Mouse (Mus musculus) adipocyte (in vitro differentiated cells): ENCODE results near the gene Zfp260.

Experiments
- DNase-seq: peaks from one replicate; pipeline ENCODE4 v3.0.0-alpha.2; 2016; ENCODE audit warnings: low spot score

Gene Zfp260

GRCm38 (mm10) chr7:30122188-30122530, 27.6 kb downstream of the Zfp260 start:
- no peak for DNase-seq

DNA sequence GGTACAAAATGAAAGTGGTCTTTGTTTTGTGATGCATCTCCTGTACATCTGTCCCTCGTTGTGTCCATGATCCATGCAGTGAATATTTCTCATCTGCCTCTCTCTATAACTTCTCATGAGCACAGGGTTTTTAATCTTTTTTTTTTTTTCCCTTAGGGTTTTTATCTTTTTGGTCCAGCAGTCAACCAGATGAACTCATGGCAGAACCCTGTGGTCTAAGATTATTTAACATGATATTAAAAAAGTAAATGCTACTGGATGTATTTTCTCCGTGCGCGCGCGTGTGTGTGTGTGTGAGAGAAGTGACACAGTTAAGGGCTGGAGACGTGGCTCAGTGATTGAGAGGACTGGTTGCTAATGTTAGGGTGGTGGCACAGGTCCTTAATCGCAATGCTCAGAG, 35.3 kb downstream of the Zfp260 start:
- no peak for DNase-seq

DNA sequence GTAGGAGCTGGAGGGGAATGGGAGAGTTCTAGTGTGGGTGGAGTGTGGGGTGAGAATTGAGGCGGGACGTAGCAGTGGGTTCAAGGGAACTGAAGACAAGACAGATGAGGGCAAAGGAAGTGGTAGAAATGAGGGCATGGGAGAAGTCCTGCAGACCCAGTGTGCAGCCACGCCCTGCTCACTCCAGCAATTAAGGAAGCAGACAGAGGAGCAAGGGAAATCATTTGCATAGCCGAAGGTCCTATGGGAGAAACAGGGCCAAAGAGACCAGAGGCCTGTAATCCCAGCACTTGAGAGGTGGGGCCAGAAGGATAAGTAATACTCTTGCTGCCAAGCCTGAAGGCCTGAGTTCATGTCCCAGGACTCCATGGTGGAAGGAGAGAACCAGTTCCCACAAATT, 37.8 kb downstream of the Zfp260 start:
- DNase-seq = no peak

DNA sequence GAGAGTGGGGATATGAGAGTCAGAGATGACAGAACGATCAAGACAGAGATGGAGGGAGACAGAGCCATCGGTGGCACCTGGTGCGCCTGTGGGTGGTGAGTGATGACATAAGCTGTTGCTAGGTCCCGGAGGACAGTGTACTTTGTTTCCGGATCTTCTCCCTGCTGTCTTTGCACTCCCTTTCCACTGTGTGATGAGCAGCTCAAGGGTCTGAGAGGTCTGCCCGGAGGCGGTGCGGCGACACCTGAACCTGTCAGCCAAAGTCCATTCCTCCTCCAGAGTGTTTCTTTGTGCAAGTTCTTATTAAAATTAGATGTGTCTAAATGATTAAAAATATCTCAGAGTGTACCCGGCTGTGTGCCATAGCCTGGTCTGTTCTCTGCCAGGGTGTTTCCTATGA, 42.2 kb downstream of the Zfp260 start:
- no peak for DNase-seq

- no peak for DNase-seq
These were observed 48.6 kb downstream of the Zfp260 start for GRCm38 (mm10) chr7:30143170-30143554.

- DNase-seq = no peak
These were observed 49.1 kb downstream of the Zfp260 start for GRCm38 (mm10) chr7:30143555-30144209.

DNA sequence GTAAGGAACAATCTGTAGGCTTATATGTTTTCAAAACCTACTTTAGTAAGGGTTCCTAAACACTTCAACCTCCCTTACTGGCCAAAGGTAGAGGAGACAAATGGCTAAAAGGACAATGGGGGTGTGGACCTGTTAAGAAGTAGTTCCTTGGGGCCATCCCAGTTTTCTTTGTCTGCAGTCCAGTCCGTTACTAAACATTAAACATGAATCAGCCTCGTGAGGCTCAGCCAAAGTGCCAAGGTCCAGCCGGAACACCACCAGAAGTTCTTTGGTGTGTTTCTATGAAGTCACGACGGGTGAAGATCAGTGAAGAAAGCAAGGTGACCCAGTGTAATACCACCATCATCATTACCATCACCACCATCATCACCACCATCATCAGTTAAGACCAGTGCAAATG, 52.4 kb downstream of the Zfp260 start:
- no peak for DNase-seq

DNA sequence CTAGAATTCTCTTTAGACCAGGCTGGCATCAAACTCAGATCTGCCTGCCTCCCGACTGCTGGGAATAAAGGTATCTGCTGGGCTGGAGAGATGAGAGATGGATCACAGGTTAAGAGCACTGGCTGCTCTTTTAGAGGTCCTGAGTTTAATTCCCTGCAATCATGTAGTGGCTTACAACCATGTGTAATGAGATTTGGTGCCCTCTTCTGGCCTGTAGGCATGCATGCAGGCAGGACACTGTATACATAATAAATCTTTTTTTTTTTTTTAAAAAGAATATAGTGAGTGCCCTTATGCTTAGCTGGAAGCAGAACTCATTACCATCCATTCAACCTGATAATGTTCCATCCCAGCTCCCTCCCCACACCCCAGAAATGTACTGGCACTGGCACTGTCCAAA, 59.5 kb downstream of the Zfp260 start:
- DNase-seq = no peak

DNA sequence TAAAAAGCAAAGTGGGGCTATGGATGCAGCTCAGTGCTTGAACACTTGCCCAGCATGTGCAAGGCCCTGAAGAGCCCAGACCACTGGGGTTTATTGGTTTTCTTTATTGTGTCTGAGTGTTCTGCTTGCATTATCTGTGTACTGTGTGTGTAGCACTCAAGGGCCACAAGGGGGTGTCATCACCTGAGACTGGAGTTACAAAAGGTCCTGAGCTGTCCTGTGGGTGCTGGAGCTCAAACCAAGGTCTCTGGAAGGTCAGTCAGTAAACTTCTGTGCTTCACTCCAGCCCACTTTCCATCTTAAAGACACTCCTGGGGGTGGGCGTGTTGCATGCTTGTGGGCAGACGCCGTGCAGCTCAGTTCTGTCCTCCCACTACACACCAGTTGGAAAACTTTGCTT, 60.9 kb downstream of the Zfp260 start:
- no peak for DNase-seq
